Mouse (Mus musculus) myocyte (in vitro differentiated cells): ENCODE data around the gene Macrod1.

Experiments used
- E2F4 ChIP-seq: IDR thresholded peaks from one replicate; pipeline ENCODE4 v1.6.1; 2011; ENCODE audit warnings: mild to moderate bottlenecking, control low read depth, moderate library complexity; ENCODE audit not compliant: insufficient read depth
- MAX ChIP-seq: IDR thresholded peaks from one replicate; pipeline ENCODE4 v1.6.1; 2011; ENCODE audit warnings: low read depth, mild to moderate bottlenecking, control low read depth
- POLR2A ChIP-seq: IDR thresholded peaks from one replicate; pipeline ENCODE4 v1.6.1; 2011; ENCODE audit warnings: low read depth, mild to moderate bottlenecking, control low read depth, moderate library complexity; ENCODE audit not compliant: insufficient read length
- USF1 ChIP-seq: IDR thresholded peaks from one replicate; pipeline ENCODE4 v1.6.1; 2011; ENCODE audit warnings: low read depth, mild to moderate bottlenecking, control low read depth, moderate library complexity

DNA sequence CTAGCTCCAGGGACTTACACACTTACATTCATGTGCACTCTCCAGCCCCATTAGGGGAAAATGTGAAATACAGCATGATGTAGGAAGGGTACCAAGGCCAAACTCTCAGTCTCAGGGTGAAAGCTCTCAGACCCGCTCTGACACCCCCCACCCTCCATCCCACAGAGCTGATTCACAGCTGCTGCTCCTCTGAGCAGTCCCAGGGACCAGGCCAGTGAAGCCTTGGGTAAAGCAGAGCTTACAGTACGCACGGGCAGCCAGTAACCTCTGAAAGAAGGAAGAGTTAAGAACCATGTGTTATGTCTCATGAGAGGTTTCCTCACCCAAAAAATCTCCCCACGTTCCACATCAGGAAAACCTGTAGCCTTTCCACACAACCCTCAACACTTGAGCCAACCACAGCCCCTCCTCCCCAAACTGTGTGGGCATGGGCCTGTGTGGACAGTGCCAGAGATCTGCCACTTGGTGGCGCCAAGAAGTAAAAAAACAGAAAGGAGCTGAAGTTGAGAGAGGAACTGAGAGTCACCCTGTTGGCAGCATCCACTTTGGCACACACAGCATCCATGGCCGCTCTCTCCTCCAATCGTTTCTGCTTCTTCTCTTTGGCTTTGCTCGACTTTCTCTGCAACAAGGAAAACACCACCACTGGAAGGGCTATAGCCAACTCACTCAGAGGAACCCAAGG is 178.1 kb downstream of the Macrod1 start:
- TF ChIP-seq MAX (no peak), POLR2A (no peak), E2F4 (no peak), USF1 (no peak)
